In the genomic region with DNA sequence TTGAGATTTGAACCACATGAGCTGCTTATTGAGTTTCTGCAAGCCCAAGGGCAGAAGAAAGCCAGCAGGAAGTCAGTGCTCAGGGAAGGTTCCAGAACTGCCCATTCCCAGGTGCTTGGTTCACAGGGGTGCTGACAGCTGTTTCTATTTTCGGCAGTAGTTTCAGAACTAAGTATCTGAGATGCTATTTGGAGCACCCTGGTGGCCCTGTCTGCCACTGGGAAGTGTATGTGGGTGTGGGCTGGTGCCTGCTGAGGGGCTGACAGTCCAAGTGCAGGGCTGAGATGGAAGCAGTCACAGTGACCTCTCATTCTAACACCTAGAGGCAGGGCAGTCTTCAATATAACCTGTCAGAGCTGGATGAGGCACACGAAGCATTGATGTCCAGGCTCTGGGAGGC, we compare ENCODE assay signal across 29 mouse cellular contexts.
DNase-seq lines count a peak whose midpoint lies in the region; ATAC-seq lines count a peak whose summit lies in the region.
"Had no signal": no experiment of that assay in that cellular context is flagged by ENCODE, and none has a peak within 500 bp of the region (broad histone marks: within the 10 kb centered on the region; RNA-seq: fewer than 3 reads in every experiment).

No protein-coding gene starts in this region.

- no peak overlapping the region for H3K4me2 ChIP-seq in heart, embryonic 15.5 days
- H3K4me2 ChIP-seq: embryonic facial prominence, embryonic 13.5 days; forebrain, embryonic 15.5 days; hindbrain, embryonic 12.5 days; intestine, embryonic 15.5 days; liver, embryonic 15.5 days; lung, embryonic 14.5 days; midbrain, embryonic 15.5 days; neural tube, embryonic 15.5 days had no signal

- 37% methylated on average over 2 of the region's 2 CpGs for WGBS in heart, embryonic 10.5 days
- 39% methylated on average over 2 of the region's 2 CpGs for WGBS in heart, embryonic 15.5 days

- peak; percentile 44 to 64 for DNase-seq in heart, adult 18-20 months
- peak; percentile 89 for DNase-seq in heart, embryonic 10.5 days (ENCODE audit: low spot score)
- DNase-seq in heart, postnatal 36 days = peak; percentile 5 to 23
- DNase-seq in urinary bladder, postnatal 36 days (ENCODE audit: low spot score in 2 of 2) = no peak
- no peak for DNase-seq in kidney, postnatal 14 days
- no peak for DNase-seq in left cerebral cortex, postnatal 36 days (ENCODE audit: low spot score in 2 of 2)
- DNase-seq: adrenal gland, postnatal 14 days; cerebellum, adult 11-12 months; cerebellum, adult 9-11 months; gastrocnemius, adult 2 months; kidney, adult 2 months; kidney, postnatal 4 days; liver; lung, embryonic 14.5 days; retina, postnatal 1 day; right cerebral cortex, postnatal 14 days; thymus, postnatal 14 days had no signal

- H3K4me1 ChIP-seq in heart, embryonic 10.5 days = peaks cover 19% of the 10 kb centered on the region
- H3K4me1 ChIP-seq in heart, embryonic 15.5 days (replicated peaks) = peaks cover 12% of the 10 kb centered on the region
- H3K4me1 ChIP-seq: embryonic facial prominence, embryonic 13.5 days; intestine, embryonic 15.5 days; liver, embryonic 15.5 days; midbrain, embryonic 15.5 days had no signal

- intact Hi-C loops in heart, postnatal 36 days (cut with DNase I) = no loop called here
- intact Hi-C loops in left cerebral cortex, postnatal 36 days (cut with DNase I) = no loop called here

- no peak overlapping the region for H3K4me3 ChIP-seq in heart, embryonic 10.5 days
- no peak overlapping the region for H3K4me3 ChIP-seq in heart, embryonic 15.5 days
- H3K4me3 ChIP-seq: embryonic facial prominence, embryonic 13.5 days; forebrain, embryonic 10.5 days; forebrain, embryonic 15.5 days; gastrocnemius, adult 2 months; hindbrain, embryonic 12.5 days; intestine, embryonic 15.5 days; liver, embryonic 15.5 days; midbrain, embryonic 10.5 days; midbrain, embryonic 15.5 days; neural tube, embryonic 15.5 days had no signal

- H3K9ac ChIP-seq in heart, embryonic 15.5 days = no peak overlapping the region
- H3K9ac ChIP-seq: embryonic facial prominence, embryonic 13.5 days; forebrain, embryonic 15.5 days; hindbrain, embryonic 12.5 days; intestine, embryonic 15.5 days; liver, embryonic 15.5 days; lung, embryonic 14.5 days; midbrain, embryonic 15.5 days; neural tube, embryonic 15.5 days had no signal

- peak overlapping the region; percentile 75 for H3K27ac ChIP-seq in heart, embryonic 10.5 days
- H3K27ac ChIP-seq in heart, embryonic 15.5 days = peak overlapping the region; percentile 79
- H3K27ac ChIP-seq: embryonic facial prominence, embryonic 13.5 days; forebrain, embryonic 10.5 days; forebrain, embryonic 15.5 days; gastrocnemius, adult 2 months; hindbrain, embryonic 12.5 days; hindbrain, postnatal 0 days; intestine, embryonic 15.5 days; liver, embryonic 15.5 days; midbrain, embryonic 10.5 days; midbrain, embryonic 15.5 days; neural tube, embryonic 15.5 days had no signal

- peak; percentile 86 for ATAC-seq in heart, embryonic 15.5 days (replicated peaks; ENCODE audit: insufficient number of reproducible peaks, insufficient read depth, low FRiP score, low read depth)
- ATAC-seq: forebrain, embryonic 15.5 days; hindbrain, postnatal 0 days; intestine, embryonic 15.5 days; midbrain, embryonic 15.5 days; Patski had no signal

- no peaks in the 10 kb centered on the region for H3K9me3 ChIP-seq in heart, embryonic 10.5 days
- H3K9me3 ChIP-seq in heart, embryonic 15.5 days (replicated peaks) = no peaks in the 10 kb centered on the region
- H3K9me3 ChIP-seq: embryonic facial prominence, embryonic 13.5 days; forebrain, embryonic 10.5 days; forebrain, embryonic 15.5 days; hindbrain, embryonic 12.5 days; intestine, embryonic 15.5 days; liver, embryonic 15.5 days; midbrain, embryonic 10.5 days; midbrain, embryonic 15.5 days; neural tube, embryonic 15.5 days had no signal

- H3K27me3 ChIP-seq in heart, embryonic 10.5 days (ENCODE audit: insufficient read depth, poor library complexity, severe bottlenecking) = no peaks in the 10 kb centered on the region
- H3K27me3 ChIP-seq in heart, embryonic 15.5 days = no peaks in the 10 kb centered on the region
- H3K27me3 ChIP-seq: forebrain, embryonic 15.5 days; intestine, embryonic 15.5 days; liver, embryonic 15.5 days; midbrain, embryonic 15.5 days; neural tube, embryonic 15.5 days had no signal

- no peaks in the 10 kb centered on the region for H3K36me3 ChIP-seq in heart, embryonic 10.5 days
- no peaks in the 10 kb centered on the region for H3K36me3 ChIP-seq in heart, embryonic 15.5 days
- H3K36me3 ChIP-seq: embryonic facial prominence, embryonic 13.5 days; forebrain, embryonic 10.5 days; forebrain, embryonic 15.5 days; hindbrain, embryonic 12.5 days; intestine, embryonic 15.5 days; liver, embryonic 15.5 days; midbrain, embryonic 10.5 days; midbrain, embryonic 15.5 days; neural tube, embryonic 15.5 days had no signal

Comparison
In these comparisons a context has a peak if more than half of its experiments do, and no peak if none do; other contexts are left out.
1. DNase-seq: peak in heart, adult 18-20 months (2 of 2), heart, embryonic 10.5 days (single experiment) and heart, postnatal 36 days (2 of 2); none in urinary bladder, postnatal 36 days (0 of 2), kidney, postnatal 14 days (single experiment) and left cerebral cortex, postnatal 36 days (0 of 2).